Mouse (Mus musculus) midbrain, postnatal 0 days (tissue): ENCODE data around the gene BC017158. TPM values are rescaled to one million over a fixed set of nuclear protein-coding genes. Genes with fewer than 3 reads are reported as not detected.

Source experiments
- ATAC-seq: fragments of 200-750 bp; cut with Nextera tagmentation; 2 replicates; pipeline ENCODE4 v1.8.0; 2017; ENCODE audit warnings: moderate number of reproducible peaks, mild to moderate bottlenecking, moderate TSS enrichment, moderate library complexity; ENCODE audit not compliant: low FRiP score
- DNase-seq: peaks from one replicate; pipeline ENCODE4 v3.0.0-alpha.2; 2015; ENCODE audit warnings: low spot score
- H3K27ac ChIP-seq: fragments of 300-500 bp; sonication (generic); 2 replicates; pipeline ENCODE4 v1.5.1; 2014; ENCODE audit warnings: low read depth, mild to moderate bottlenecking, low read length, mixed read lengths
- H3K27me3 ChIP-seq: fragments of 300-500 bp; sonication (generic); 2 replicates; pipeline ENCODE4 v1.6.1; 2014; ENCODE audit warnings: low read length, control low read depth, mixed read lengths; ENCODE audit not compliant: insufficient read depth
- H3K36me3 ChIP-seq: fragments of 300-500 bp; sonication (generic); 2 replicates; pipeline ENCODE4 v1.6.1; 2014; ENCODE audit warnings: low read length, control low read depth, mixed read lengths; ENCODE audit not compliant: insufficient read depth
- H3K4me1 ChIP-seq: fragments of 300-500 bp; sonication (generic); 2 replicates; pipeline ENCODE4 v1.6.1; 2014; ENCODE audit warnings: mild to moderate bottlenecking, control low read depth, antibody characterized with exemption, low read length, mixed read lengths; ENCODE audit not compliant: insufficient read depth
- H3K4me2 ChIP-seq: fragments of 300-500 bp; sonication (generic); 2 replicates; pipeline ENCODE4 v1.6.1; 2014; ENCODE audit warnings: low read depth, mild to moderate bottlenecking, low read length, mixed read lengths; ENCODE audit not compliant: poor library complexity, severe bottlenecking
- H3K4me3 ChIP-seq: fragments of 300-500 bp; sonication (generic); 2 replicates; pipeline ENCODE4 v1.5.1; 2014; ENCODE audit warnings: low read depth, mild to moderate bottlenecking, low read length, moderate library complexity
- H3K9ac ChIP-seq: fragments of 300-500 bp; sonication (generic); replicated peaks from 2 replicates; pipeline ENCODE4 v1.6.1; 2014; ENCODE audit warnings: mild to moderate bottlenecking, low read length, moderate library complexity, mixed read lengths; ENCODE audit not compliant: poor library complexity, severe bottlenecking
- H3K9me3 ChIP-seq: fragments of 300-500 bp; sonication (generic); 2 replicates; pipeline ENCODE4 v1.6.1; 2016; ENCODE audit warnings: low read length, control low read depth
- CTCF ChIP-seq: IDR thresholded peaks from 2 replicates; pipeline ENCODE4 v1.5.1; 2016; ENCODE audit warnings: antibody characterized with exemption, mild to moderate bottlenecking
- WGBS: fragments of 180-500 bp; shearing (Covaris S2); extraction: QIAGEN DNeasy Blood & Tissue Kit; methylation state at CpG from one replicate; pipeline ENCODE4 v1.1.7; 2014; 5-methylcytosine and 5-hydroxymethylcytosine counted together
- polyA plus RNA-seq: library from polyadenylated mRNA; unstranded; fragments of >200 nt; fragmentation: Nextera tagmentation; extraction: Ambion mirVana; gene quantifications from 2 replicates; pipeline ENCODE4 v1.2.1, GENCODE M21; 2015
- total RNA-seq: library from RNA; depleted of rRNA; stranded (reverse); fragments of >200 nt; gene quantifications from 2 replicates; pipeline ENCODE4 v1.2.3, GENCODE M21; 2014

Gene BC017158
- total and polyA plus RNA-seq, 2 experiments from 2014 or later, result 17.9 to 28.0 TPM

- Histone ChIP-seq H3K4me1 (no peaks in the 10 kb centered on the region), H3K27ac (no peak overlapping the region), H3K36me3 (peaks cover 18% of the 10 kb centered on the region), H3K4me3 (no peak overlapping the region), H3K9ac (no peak overlapping the region), H3K27me3 (no peaks in the 10 kb centered on the region), H3K4me2 (no peak overlapping the region), H3K9me3 (no peaks in the 10 kb centered on the region)
- 17% methylated on average over 7 of the region's 7 CpGs for WGBS
- no peak for TF ChIP-seq CTCF
- no peak for DNase-seq
- no peak for ATAC-seq
Observed at GRCm38 (mm10) chr7:128282532-128283244, 15.3 kb downstream of the BC017158 start.

- no peak for TF ChIP-seq CTCF
- DNase-seq (no peak), ATAC-seq (no peak)
- no peak overlapping the region for H3K4me3 ChIP-seq
- no peaks in the 10 kb centered on the region for H3K4me1 ChIP-seq
- H3K36me3 ChIP-seq, result peaks cover 21% of the 10 kb centered on the region
- H3K9me3 ChIP-seq, result no peaks in the 10 kb centered on the region
- H3K4me2 ChIP-seq, result no peak overlapping the region
- no peak overlapping the region for H3K9ac ChIP-seq
- no peak overlapping the region for H3K27ac ChIP-seq
- WGBS, result 75% methylated on average over 11 of the region's 11 CpGs
- no peaks in the 10 kb centered on the region for H3K27me3 ChIP-seq
Observed at GRCm38 (mm10) chr7:128281765-128282164, 16.2 kb downstream of the BC017158 start.

GRCm38 (mm10) chr7:128279750-128280149 lies 18.2 kb downstream of the BC017158 start:
- Histone ChIP-seq H3K27me3 (no peaks in the 10 kb centered on the region), H3K4me1 (no peaks in the 10 kb centered on the region), H3K9ac (no peak overlapping the region), H3K4me3 (no peak overlapping the region), H3K9me3 (no peaks in the 10 kb centered on the region), H3K36me3 (peaks cover 29% of the 10 kb centered on the region), H3K27ac (no peak overlapping the region), H3K4me2 (no peak overlapping the region)
- no peak for TF ChIP-seq CTCF
- ATAC-seq (no peak), DNase-seq (no peak)
- 80% methylated on average over 4 of the region's 4 CpGs for WGBS

- H3K36me3 ChIP-seq, result peaks cover 40% of the 10 kb centered on the region
- no peak overlapping the region for H3K4me3 ChIP-seq
- no peak for ATAC-seq
- no peak overlapping the region for H3K27ac ChIP-seq
- no peaks in the 10 kb centered on the region for H3K27me3 ChIP-seq
- no peaks in the 10 kb centered on the region for H3K4me1 ChIP-seq
- no peaks in the 10 kb centered on the region for H3K9me3 ChIP-seq
- no peak for TF ChIP-seq CTCF
- WGBS, result 96% methylated on average over 6 of the region's 6 CpGs
- no peak for DNase-seq
- H3K9ac ChIP-seq, result no peak overlapping the region
- H3K4me2 ChIP-seq, result no peak overlapping the region
Observed at GRCm38 (mm10) chr7:128276051-128276450, 21.9 kb downstream of the BC017158 start.

GRCm38 (mm10) chr7:128271496-128271895 lies 26.5 kb downstream of the BC017158 start:
- H3K27me3 ChIP-seq, result no peaks in the 10 kb centered on the region
- no peaks in the 10 kb centered on the region for H3K9me3 ChIP-seq
- DNase-seq (no peak), ATAC-seq (no peak)
- WGBS, result 97% methylated on average over 9 of the region's 9 CpGs
- peaks cover 28% of the 10 kb centered on the region for H3K36me3 ChIP-seq
- H3K4me2 ChIP-seq, result no peak overlapping the region
- H3K9ac ChIP-seq, result no peak overlapping the region
- H3K4me1 ChIP-seq, result no peaks in the 10 kb centered on the region
- no peak for TF ChIP-seq CTCF
- no peak overlapping the region for H3K27ac ChIP-seq
- H3K4me3 ChIP-seq, result no peak overlapping the region

- H3K4me2 ChIP-seq, result no peak overlapping the region
- H3K4me3 ChIP-seq, result no peak overlapping the region
- TF ChIP-seq CTCF, result no peak
- H3K9me3 ChIP-seq, result no peaks in the 10 kb centered on the region
- no peak for ATAC-seq
- H3K4me1 ChIP-seq, result no peaks in the 10 kb centered on the region
- no peak overlapping the region for H3K27ac ChIP-seq
- WGBS, result 68% methylated on average over 13 of the region's 13 CpGs
- peaks cover 23% of the 10 kb centered on the region for H3K36me3 ChIP-seq
- no peak overlapping the region for H3K9ac ChIP-seq
- no peaks in the 10 kb centered on the region for H3K27me3 ChIP-seq
- DNase-seq, result no peak
Observed at GRCm38 (mm10) chr7:128270431-128270850, 27.5 kb downstream of the BC017158 start.
